Mouse (Mus musculus): ENCODE measurements around the gene Banf1. TPM values are rescaled to one million over a fixed set of nuclear protein-coding genes. Genes with fewer than 3 reads are reported as not detected.

Gene Banf1
- polyA plus RNA-seq, 1 experiment = 178 TPM

- TF ChIP-seq FLI1 (IDR thresholded peaks at IDR 0.05; ENCODE audit: low read length) (no peak), GATA1 (IDR thresholded peaks at IDR 0.05; ENCODE audit: borderline replicate concordance, low read length) (no peak)
- Histone ChIP-seq H3K4me3 (replicated peaks) (no peak overlapping the region), H3K4me1 (peaks cover 9% of the 10 kb centered on the region)
Observed at GRCm38 (mm10) chr19:5334741-5335140, 32.2 kb downstream of the Banf1 start.

DNA sequence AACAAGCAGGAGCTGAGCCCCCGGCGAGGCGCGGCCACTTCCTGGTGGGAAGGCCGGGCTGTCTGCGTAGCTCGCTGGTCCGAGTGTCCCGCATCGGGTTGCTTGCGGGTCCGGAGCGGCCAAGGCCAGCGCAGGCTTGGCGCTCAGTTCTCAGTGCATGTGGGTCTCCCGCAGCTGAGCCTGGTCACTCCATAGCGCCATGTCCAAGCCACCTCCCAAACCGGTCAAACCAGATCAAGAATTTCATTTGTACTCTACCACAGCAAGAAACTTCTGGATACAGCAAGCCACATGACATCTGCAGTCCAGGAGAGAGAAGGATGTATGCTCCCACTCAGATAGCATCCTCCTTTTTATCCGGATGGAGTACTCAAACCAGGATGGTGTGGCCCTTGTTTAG, 39.0 kb downstream of the Banf1 start:
- Histone ChIP-seq H3K4me3 (replicated peaks) (no peak overlapping the region), H3K9me3 (no peaks in the 10 kb centered on the region), H3K4me1 (peaks cover 9% of the 10 kb centered on the region), H3K27me3 (replicated peaks) (peaks cover 9% of the 10 kb centered on the region), H3K36me3 (replicated peaks; ENCODE audit: low read length) (no peaks in the 10 kb centered on the region)
- no peak for TF ChIP-seq FLI1 (IDR thresholded peaks at IDR 0.05; ENCODE audit: low read length)
- TF ChIP-seq GATA1 (IDR thresholded peaks at IDR 0.05; ENCODE audit: borderline replicate concordance, low read length) = no peak

More at GRCm38 (mm10) chr19:5334741-5335140, 32.2 kb downstream of the Banf1 start:
- Histone ChIP-seq H3K9me3 (no peaks in the 10 kb centered on the region), H3K36me3 (replicated peaks; ENCODE audit: low read length) (no peaks in the 10 kb centered on the region), H3K27me3 (replicated peaks) (peaks cover 30% of the 10 kb centered on the region)

DNA sequence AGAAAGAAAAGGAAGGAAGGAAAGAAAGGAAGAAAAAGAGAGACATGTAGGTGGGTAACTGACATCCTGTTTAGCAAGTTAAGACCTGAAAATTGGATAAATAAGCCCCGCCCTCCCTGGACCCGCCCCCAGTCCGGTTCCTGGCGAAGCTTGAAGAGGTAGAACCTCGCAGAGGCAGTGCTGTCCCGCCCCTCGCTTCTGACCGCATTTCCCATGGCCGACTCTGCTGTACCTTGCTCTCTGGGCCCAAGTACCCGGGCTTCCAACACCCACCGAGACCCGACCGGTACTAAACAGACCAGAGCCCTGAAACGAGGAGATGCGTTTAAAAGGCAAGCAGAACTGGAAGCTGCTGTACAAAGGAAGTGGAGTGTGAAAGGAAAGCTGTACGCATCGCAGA, 43.2 kb downstream of the Banf1 start:
- peaks cover 18% of the 10 kb centered on the region for H3K27me3 ChIP-seq (replicated peaks)
- H3K4me1 ChIP-seq = peaks cover 4% of the 10 kb centered on the region; the same call in 1 of the 2 replicates
- peaks cover 8% of the 10 kb centered on the region; the same call in 1 of the 2 replicates for H3K9me3 ChIP-seq
- no peaks in the 10 kb centered on the region for H3K36me3 ChIP-seq (replicated peaks; ENCODE audit: low read length)
- peak overlapping the region; percentile 1 for H3K4me3 ChIP-seq (replicated peaks)
- TF ChIP-seq GATA1 (IDR thresholded peaks at IDR 0.05; ENCODE audit: borderline replicate concordance, low read length) (no peak), FLI1 (IDR thresholded peaks at IDR 0.05; ENCODE audit: low read length) (no peak)

Other genes starting within 250 kb of the Banf1 start
- 12.7 and 17.2 TPM in 2 replicates for gene Klc2, start 248.6 kb downstream of the Banf1 start, polyA plus RNA-seq (2012; ENCODE audit: insufficient read depth, low replicate concordance)
- gene Pacs1, start 94.0 kb downstream of the Banf1 start, polyA plus RNA-seq (2012; ENCODE audit: insufficient read depth, low replicate concordance) = 40.2 and 130 TPM in 2 replicates
- 158 and 268 TPM in 2 replicates for gene Sf3b2, start 71.7 kb downstream of the Banf1 start, polyA plus RNA-seq (2012; ENCODE audit: insufficient read depth, low replicate concordance)
- gene Gal3st3, start 68.8 kb downstream of the Banf1 start, polyA plus RNA-seq (2012; ENCODE audit: insufficient read depth, low replicate concordance) = not detected in 2 replicates
- gene Catsper1, start 31.4 kb downstream of the Banf1 start, polyA plus RNA-seq (2012; ENCODE audit: insufficient read depth, low replicate concordance) = not detected in 2 replicates
- gene Cst6, start 17.6 kb downstream of the Banf1 start, polyA plus RNA-seq (2012; ENCODE audit: insufficient read depth, low replicate concordance) = 0.54 and 9.2 TPM in 2 replicates
- 4.8 and 48.1 TPM in 2 replicates for gene Eif1ad, start 427 bp downstream of the Banf1 start, polyA plus RNA-seq (2012; ENCODE audit: insufficient read depth, low replicate concordance)
- 44.3 and 152 TPM in 2 replicates for gene Sart1, start 21.5 kb upstream of the Banf1 start, polyA plus RNA-seq (2012; ENCODE audit: insufficient read depth, low replicate concordance)
- gene Tsga10ip, start 35.4 kb upstream of the Banf1 start, polyA plus RNA-seq (2012; ENCODE audit: insufficient read depth, low replicate concordance) = 2.6 TPM in 1 of 2 replicates, not detected in the other
- gene Drap1, start 57.8 kb upstream of the Banf1 start, polyA plus RNA-seq (2012; ENCODE audit: insufficient read depth, low replicate concordance) = 369 and 449 TPM in 2 replicates
- gene AI837181, start 58.0 kb upstream of the Banf1 start, polyA plus RNA-seq (2012; ENCODE audit: insufficient read depth, low replicate concordance) = 100 and 136 TPM in 2 replicates
- 4.3 TPM in 1 of 2 replicates, not detected in the other for gene Fosl1, start 80.4 kb upstream of the Banf1 start, polyA plus RNA-seq (2012; ENCODE audit: insufficient read depth, low replicate concordance)
- 4.9 and 12.3 TPM in 2 replicates for gene Ccdc85b, start 90.7 kb upstream of the Banf1 start, polyA plus RNA-seq (2012; ENCODE audit: insufficient read depth, low replicate concordance)
- 25.9 and 134 TPM in 2 replicates for gene Fibp, start 93.4 kb upstream of the Banf1 start, polyA plus RNA-seq (2012; ENCODE audit: insufficient read depth, low replicate concordance)
- gene Ctsw, start 101.3 kb upstream of the Banf1 start, polyA plus RNA-seq (2012; ENCODE audit: insufficient read depth, low replicate concordance) = not detected in 2 replicates
- 2.0 TPM in 1 of 2 replicates, not detected in the other for gene Efemp2, start 106.8 kb upstream of the Banf1 start, polyA plus RNA-seq (2012; ENCODE audit: insufficient read depth, low replicate concordance)
- 40.1 and 41.1 TPM in 2 replicates for gene Mus81, start 121.2 kb upstream of the Banf1 start, polyA plus RNA-seq (2012; ENCODE audit: insufficient read depth, low replicate concordance)
- 2,588 and 4,768 TPM in 2 replicates for gene Cfl1, start 123.3 kb upstream of the Banf1 start, polyA plus RNA-seq (2012; ENCODE audit: insufficient read depth, low replicate concordance)
- not detected in 2 replicates for gene 1700020D05Rik, start 136.6 kb upstream of the Banf1 start, polyA plus RNA-seq (2012; ENCODE audit: insufficient read depth, low replicate concordance)
- gene Snx32, start 143.4 kb upstream of the Banf1 start, polyA plus RNA-seq (2012; ENCODE audit: insufficient read depth, low replicate concordance) = 3.6 and 4.0 TPM in 2 replicates
- not detected in 2 replicates for gene Ovol1, start 193.5 kb upstream of the Banf1 start, polyA plus RNA-seq (2012; ENCODE audit: insufficient read depth, low replicate concordance)
- 23.7 and 35.2 TPM in 2 replicates for gene Ap5b1, start 200.9 kb upstream of the Banf1 start, polyA plus RNA-seq (2012; ENCODE audit: insufficient read depth, low replicate concordance)
- gene Rnaseh2c, start 234.7 kb upstream of the Banf1 start, polyA plus RNA-seq (2012; ENCODE audit: insufficient read depth, low replicate concordance) = 356 and 520 TPM in 2 replicates
- gene Kat5, start 243.1 kb upstream of the Banf1 start, polyA plus RNA-seq (2012; ENCODE audit: insufficient read depth, low replicate concordance) = 26.7 and 57.5 TPM in 2 replicates